Mouse (Mus musculus): ENCODE data around the gene Ghrhr. TPM values are rescaled to one million over a fixed set of nuclear protein-coding genes. Genes with fewer than 3 reads are reported as not detected.
A peak's percentile ranks its signal among the peaks of the same experiment; 100 is the strongest.

Gene Ghrhr
- total and polyA plus RNA-seq, 3 experiments = not detected

DNA sequence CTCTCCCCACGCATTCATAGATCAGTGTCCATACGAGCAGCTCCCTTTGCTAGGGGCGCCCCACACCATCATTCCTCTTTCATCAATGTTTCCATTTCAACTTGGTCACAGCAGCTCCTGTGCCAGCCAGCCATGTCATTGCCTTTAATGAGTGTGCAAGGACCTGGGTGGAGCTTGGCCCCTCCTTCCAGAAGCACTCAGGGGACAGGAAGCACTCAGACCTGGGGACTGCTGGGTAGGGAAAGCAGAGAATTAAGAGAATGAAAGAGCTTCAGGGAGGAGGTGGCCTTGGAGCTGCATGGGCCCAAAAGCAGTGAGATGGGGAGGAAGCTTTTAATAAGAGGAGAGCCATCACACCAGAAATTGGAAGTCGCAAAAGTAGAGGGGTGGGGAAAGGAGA is 5.9 kb downstream of the Ghrhr start:
- no peaks in the 10 kb centered on the region for H3K79me2 ChIP-seq (ENCODE audit: control insufficient read depth, insufficient read depth, low read length, poor library complexity)
- no peaks in the 10 kb centered on the region for H3K9me3 ChIP-seq (replicated peaks; ENCODE audit: insufficient read depth, low read length)
- H3K4me1 ChIP-seq (ENCODE audit: control insufficient read depth in 1 of 2, insufficient read depth in 2 of 2, low read length in 2 of 2) = no peaks in the 10 kb centered on the region
- H3K9ac ChIP-seq (ENCODE audit: control insufficient read depth, low read depth, low read length, poor library complexity, severe bottlenecking) = no peak overlapping the region
- H3K27ac ChIP-seq (ENCODE audit: control insufficient read depth, low read depth, low read length) = no peak overlapping the region
- no peaks in the 10 kb centered on the region for H3K36me3 ChIP-seq (ENCODE audit: control insufficient read depth in 1 of 2, insufficient read depth in 2 of 2, low read length in 2 of 2)
- DNase-seq (ENCODE audit: low read depth, low spot score) = no peak
- no peak overlapping the region for H3K4me3 ChIP-seq (ENCODE audit: control insufficient read depth in 1 of 2, insufficient read depth in 1 of 2, low read depth in 2 of 2, low read length in 2 of 2)
- H3K27me3 ChIP-seq (ENCODE audit: control insufficient read depth in 1 of 2, insufficient read depth in 2 of 2, low read length in 2 of 2) = no peaks in the 10 kb centered on the region
- TF ChIP-seq JUND (IDR thresholded peaks at IDR 0.05; ENCODE audit: low read depth, low read length) (no peak), KAT2A (conservative IDR thresholded peaks at IDR 0.05; ENCODE audit: low read depth, low read length) (no peak), ZNF384 (IDR thresholded peaks at IDR 0.05; ENCODE audit: low read depth, low read length) (no peak), SMC3 (IDR thresholded peaks at IDR 0.05; ENCODE audit: low read depth, low read length) (no peak), USF2 (IDR thresholded peaks at IDR 0.05; ENCODE audit: borderline replicate concordance in 1 of 2, insufficient read depth in 1 of 2, low read depth in 1 of 2, low read length in 2 of 2) (no peak), GABPA (IDR thresholded peaks at IDR 0.05; ENCODE audit: low read depth, low read length) (no peak), CHD2 (IDR thresholded peaks at IDR 0.05; ENCODE audit: low read length) (no peak), POLR2AphosphoS5 (IDR thresholded peaks at IDR 0.05; ENCODE audit: borderline replicate concordance, low read depth, low read length) (no peak), MEF2A (IDR thresholded peaks at IDR 0.05; ENCODE audit: extremely low read depth, insufficient replicate concordance, low read depth, low read length, poor library complexity, severe bottlenecking) (no peak), ETS1 (IDR thresholded peaks at IDR 0.05; ENCODE audit: low read depth, low read length) (no peak), RCOR1 (IDR thresholded peaks at IDR 0.05; ENCODE audit: low read depth, low read length) (no peak), MYC (IDR thresholded peaks at IDR 0.05; ENCODE audit: low read depth, low read length) (no peak), MAFK (IDR thresholded peaks at IDR 0.05; ENCODE audit: borderline replicate concordance, low read depth, low read length) (no peak), POLR2AphosphoS2 (IDR thresholded peaks at IDR 0.05; ENCODE audit: low read length) (no peak), CHD1 (IDR thresholded peaks at IDR 0.05; ENCODE audit: low read depth, low read length) (no peak)

GRCm38 (mm10) chr6:55383897-55384296 is 7.8 kb downstream of the Ghrhr start:
- Histone ChIP-seq H3K27me3 (ENCODE audit: control insufficient read depth in 1 of 2, insufficient read depth in 2 of 2, low read length in 2 of 2) (no peaks in the 10 kb centered on the region), H3K27ac (ENCODE audit: control insufficient read depth, low read depth, low read length) (no peak overlapping the region), H3K4me3 (ENCODE audit: control insufficient read depth in 1 of 2, insufficient read depth in 1 of 2, low read depth in 2 of 2, low read length in 2 of 2) (no peak overlapping the region), H3K9ac (ENCODE audit: control insufficient read depth, low read depth, low read length, poor library complexity, severe bottlenecking) (no peak overlapping the region), H3K4me1 (ENCODE audit: control insufficient read depth in 1 of 2, insufficient read depth in 2 of 2, low read length in 2 of 2) (no peaks in the 10 kb centered on the region), H3K36me3 (ENCODE audit: control insufficient read depth in 1 of 2, insufficient read depth in 2 of 2, low read length in 2 of 2) (no peaks in the 10 kb centered on the region), H3K79me2 (ENCODE audit: control insufficient read depth, insufficient read depth, low read length, poor library complexity) (no peaks in the 10 kb centered on the region), H3K9me3 (replicated peaks; ENCODE audit: insufficient read depth, low read length) (no peaks in the 10 kb centered on the region)
- peak; percentile 52 for DNase-seq (ENCODE audit: low read depth, low spot score)
- TF ChIP-seq TCF12 (IDR thresholded peaks at IDR 0.05; ENCODE audit: low read depth, low read length) = no peak
- no peak for TF ChIP-seq MAX (IDR thresholded peaks at IDR 0.05; ENCODE audit: low read length)
- TF ChIP-seq E2F4 (IDR thresholded peaks at IDR 0.05; ENCODE audit: borderline replicate concordance, low read depth, low read length) = no peak
- no peak for TF ChIP-seq MAZ (IDR thresholded peaks at IDR 0.05; ENCODE audit: low read depth, low read length)
- TF ChIP-seq UBTF (IDR thresholded peaks at IDR 0.05; ENCODE audit: borderline replicate concordance, insufficient read depth, low read depth, low read length) = no peak
- TF ChIP-seq SMC3 (IDR thresholded peaks at IDR 0.05; ENCODE audit: low read depth, low read length) = peak; percentile 87
- TF ChIP-seq POLR2A (IDR thresholded peaks at IDR 0.05; ENCODE audit: control insufficient read depth in 1 of 2, insufficient read depth in 1 of 2, low read depth in 1 of 2, low read length in 2 of 2, poor library complexity in 1 of 2) = no peak
- TF ChIP-seq ZC3H11A (IDR thresholded peaks at IDR 0.05; ENCODE audit: low read depth, low read length) = peak; percentile 83
- no peak for TF ChIP-seq JUND (IDR thresholded peaks at IDR 0.05; ENCODE audit: low read depth, low read length)
- no peak for TF ChIP-seq RCOR1 (IDR thresholded peaks at IDR 0.05; ENCODE audit: low read depth, low read length)
- TF ChIP-seq CHD1 (IDR thresholded peaks at IDR 0.05; ENCODE audit: low read depth, low read length) = no peak
- TF ChIP-seq GATA1 (IDR thresholded peaks at IDR 0.05; ENCODE audit: low read depth, low read length) = no peak
- TF ChIP-seq HCFC1 (IDR thresholded peaks at IDR 0.05; ENCODE audit: low read depth, low read length) = no peak
- no peak for TF ChIP-seq NELFE (IDR thresholded peaks at IDR 0.05; ENCODE audit: low read depth, low read length)
- no peak for TF ChIP-seq ZKSCAN1 (IDR thresholded peaks at IDR 0.05; ENCODE audit: low read depth, low read length)
- no peak for TF ChIP-seq USF2 (IDR thresholded peaks at IDR 0.05; ENCODE audit: borderline replicate concordance in 1 of 2, insufficient read depth in 1 of 2, low read depth in 1 of 2, low read length in 2 of 2)
- no peak for TF ChIP-seq TBP (IDR thresholded peaks at IDR 0.05; ENCODE audit: low read depth, low read length)
- TF ChIP-seq CTCF (IDR thresholded peaks at IDR 0.05 in 2 of 3, conservative IDR thresholded peaks at IDR 0.05 in 1 of 3; ENCODE audit: control insufficient read depth in 1 of 3, insufficient read depth in 1 of 3, low read depth in 2 of 3, low read length in 3 of 3, poor library complexity in 1 of 3, severe bottlenecking in 1 of 3) = peak; percentile 77 to 84 (median 78)
- TF ChIP-seq ELF1 (IDR thresholded peaks at IDR 0.05; ENCODE audit: low read depth, low read length) = no peak
- no peak for TF ChIP-seq MAFK (IDR thresholded peaks at IDR 0.05; ENCODE audit: borderline replicate concordance, low read depth, low read length)
- TF ChIP-seq RAD21 (IDR thresholded peaks at IDR 0.05; ENCODE audit: low read depth, low read length) = peak; percentile 87
- TF ChIP-seq SIN3A (IDR thresholded peaks at IDR 0.05; ENCODE audit: low read length) = no peak
